Mouse (Mus musculus) neural tube, embryonic 14.5 days (tissue): ENCODE data around the gene Gm14214. TPM values are rescaled to one million over a fixed set of nuclear protein-coding genes. Genes with fewer than 3 reads are reported as not detected.

Experiments
- ATAC-seq: fragments of 200-750 bp; cut with Nextera tagmentation; 2 replicates; pipeline ENCODE4 v1.8.0; 2017; ENCODE audit warnings: low read depth, mild to moderate bottlenecking, moderate TSS enrichment, moderate library complexity
- H3K27ac ChIP-seq: fragments of 300-500 bp; sonication (generic); 2 replicates; pipeline ENCODE4 v1.5.1; 2014; ENCODE audit warnings: low read depth, mild to moderate bottlenecking, control low read depth, low read length, moderate library complexity, mixed read lengths
- H3K27me3 ChIP-seq: fragments of 300-500 bp; sonication (generic); 2 replicates; pipeline ENCODE4 v1.6.1; 2014; ENCODE audit warnings: low read length; ENCODE audit not compliant: control insufficient read depth, insufficient read depth
- H3K36me3 ChIP-seq: fragments of 300-500 bp; sonication (generic); 2 replicates; pipeline ENCODE4 v1.6.1; 2014; ENCODE audit warnings: low read length, mixed read lengths; ENCODE audit not compliant: control insufficient read depth, insufficient read depth
- H3K4me1 ChIP-seq: fragments of 300-500 bp; sonication (generic); 2 replicates; pipeline ENCODE4 v1.6.1; 2014; ENCODE audit warnings: low read length; ENCODE audit not compliant: control insufficient read depth, insufficient read depth
- H3K4me2 ChIP-seq: fragments of 300-500 bp; sonication (generic); 2 replicates; pipeline ENCODE4 v1.6.1; 2014; ENCODE audit warnings: mild to moderate bottlenecking, low read depth, low read length, control low read depth
- H3K4me3 ChIP-seq: fragments of 300-500 bp; sonication (generic); 2 replicates; pipeline ENCODE4 v1.5.1; 2014; ENCODE audit warnings: low read depth, low read length, control low read depth, mixed read lengths
- H3K9ac ChIP-seq: fragments of 300-500 bp; sonication (generic); replicated peaks from 2 replicates; pipeline ENCODE4 v1.6.1; 2014; ENCODE audit warnings: low read depth, mild to moderate bottlenecking, control low read depth, low read length, mixed read lengths
- H3K9me3 ChIP-seq: fragments of 300-500 bp; sonication (generic); 2 replicates; pipeline ENCODE4 v1.6.1; 2016; ENCODE audit warnings: low read length; ENCODE audit not compliant: control insufficient read depth
- WGBS: fragments of 180-500 bp; shearing (Covaris S2); extraction: QIAGEN DNeasy Blood & Tissue Kit; methylation state at CpG from one replicate; pipeline ENCODE4 v1.1.7; 2014; 5-methylcytosine and 5-hydroxymethylcytosine counted together
- polyA plus RNA-seq: library from polyadenylated mRNA; unstranded; fragments of >200 nt; fragmentation: Nextera tagmentation; extraction: Ambion mirVana; gene quantifications from 2 replicates; pipeline ENCODE4 v1.2.1, GENCODE M21; 2014

Gene Gm14214
- polyA plus RNA-seq, result not detected in 2 replicates

- Histone ChIP-seq H3K9ac (no peak within 1 kb of the TSS), H3K4me2 (no peak within 1 kb of the TSS), H3K36me3 (no peaks in the 10 kb centered on the region), H3K27ac (no peak within 1 kb of the TSS), H3K27me3 (no peaks in the 10 kb centered on the region), H3K4me3 (no peak within 1 kb of the TSS), H3K4me1 (no peaks in the 10 kb centered on the region), H3K9me3 (no peaks in the 10 kb centered on the region)
- ATAC-seq, result no peak
Observed at GRCm38 (mm10) chr2:154769930-154770329, at the start of gene Gm14214. Gm14214 (minus strand) TSS chr2:154770030.

- no peak for ATAC-seq
- Histone ChIP-seq H3K27ac (no peak overlapping the region), H3K27me3 (no peaks in the 10 kb centered on the region), H3K9ac (no peak overlapping the region), H3K4me2 (no peak overlapping the region), H3K9me3 (no peaks in the 10 kb centered on the region), H3K4me3 (no peak overlapping the region), H3K4me1 (peaks cover 8% of the 10 kb centered on the region), H3K36me3 (no peaks in the 10 kb centered on the region)
- WGBS, result 56% methylated on average over 1 of the region's 1 CpGs
Observed at GRCm38 (mm10) chr2:154818599-154818998, 48.8 kb upstream of the Gm14214 start.

- H3K9ac ChIP-seq, result no peak overlapping the region
Observed at GRCm38 (mm10) chr2:154817788-154818187, 48.0 kb upstream of the Gm14214 start.

GRCm38 (mm10) chr2:154817089-154817488 lies 47.3 kb upstream of the Gm14214 start:
- Histone ChIP-seq H3K9me3 (no peaks in the 10 kb centered on the region), H3K4me3 (no peak overlapping the region), H3K27ac (no peak overlapping the region; the same call in 1 of the 2 replicates), H3K4me1 (peaks cover 8% of the 10 kb centered on the region), H3K36me3 (no peaks in the 10 kb centered on the region), H3K4me2 (no peak overlapping the region), H3K9ac (no peak overlapping the region), H3K27me3 (no peaks in the 10 kb centered on the region)
- 33% methylated on average over 3 of the region's 3 CpGs for WGBS
- ATAC-seq, result peak; percentile 17; the same call in 1 of the 2 replicates

More at GRCm38 (mm10) chr2:154817788-154818187, 48.0 kb upstream of the Gm14214 start:
- no peaks in the 10 kb centered on the region for H3K27me3 ChIP-seq
- no peaks in the 10 kb centered on the region for H3K9me3 ChIP-seq
- no peak for ATAC-seq
- no peaks in the 10 kb centered on the region for H3K36me3 ChIP-seq
- WGBS, result 56% methylated on average over 1 of the region's 1 CpGs
- no peak overlapping the region for H3K4me2 ChIP-seq
- H3K4me3 ChIP-seq, result no peak overlapping the region
- H3K27ac ChIP-seq, result no peak overlapping the region
- H3K4me1 ChIP-seq, result peaks cover 8% of the 10 kb centered on the region

- H3K4me2 ChIP-seq, result no peak overlapping the region
- H3K9me3 ChIP-seq, result no peaks in the 10 kb centered on the region
- H3K27me3 ChIP-seq, result no peaks in the 10 kb centered on the region
- H3K27ac ChIP-seq, result no peak overlapping the region
- H3K9ac ChIP-seq, result no peak overlapping the region
- WGBS, result 82% methylated on average over 2 of the region's 2 CpGs
- H3K36me3 ChIP-seq, result no peaks in the 10 kb centered on the region
- H3K4me1 ChIP-seq, result peaks cover 8% of the 10 kb centered on the region
- H3K4me3 ChIP-seq, result no peak overlapping the region
- ATAC-seq, result no peak
Observed at GRCm38 (mm10) chr2:154813426-154813825, 43.6 kb upstream of the Gm14214 start.

- H3K4me3 ChIP-seq, result no peak overlapping the region
- no peaks in the 10 kb centered on the region for H3K36me3 ChIP-seq
- no peak overlapping the region for H3K9ac ChIP-seq
- no peaks in the 10 kb centered on the region for H3K27me3 ChIP-seq
- H3K27ac ChIP-seq, result no peak overlapping the region
- no peak overlapping the region for H3K4me2 ChIP-seq
- H3K9me3 ChIP-seq, result no peaks in the 10 kb centered on the region
- whole genome bisulfite sequencing, result 60% methylated on average over 1 of the region's 1 CpGs
- H3K4me1 ChIP-seq, result no peaks in the 10 kb centered on the region
- ATAC-seq, result no peak
Observed at GRCm38 (mm10) chr2:154810821-154811220, 41.0 kb upstream of the Gm14214 start.

- Histone ChIP-seq H3K9me3 (no peaks in the 10 kb centered on the region), H3K4me2 (no peak overlapping the region), H3K27ac (no peak overlapping the region), H3K4me3 (no peak overlapping the region), H3K4me1 (no peaks in the 10 kb centered on the region), H3K36me3 (no peaks in the 10 kb centered on the region), H3K9ac (no peak overlapping the region), H3K27me3 (no peaks in the 10 kb centered on the region)
- ATAC-seq, result no peak
- WGBS, result 79% methylated on average over 1 of the region's 1 CpGs
Observed at GRCm38 (mm10) chr2:154809107-154809762, 39.4 kb upstream of the Gm14214 start.

GRCm38 (mm10) chr2:154807689-154808088 lies 37.9 kb upstream of the Gm14214 start:
- Histone ChIP-seq H3K4me1 (no peaks in the 10 kb centered on the region), H3K9me3 (no peaks in the 10 kb centered on the region), H3K4me2 (no peak overlapping the region), H3K27ac (no peak overlapping the region), H3K27me3 (no peaks in the 10 kb centered on the region), H3K4me3 (no peak overlapping the region), H3K36me3 (no peaks in the 10 kb centered on the region), H3K9ac (no peak overlapping the region)
- WGBS, result 78% methylated on average over 1 of the region's 1 CpGs
- no peak for ATAC-seq

GRCm38 (mm10) chr2:154803845-154804244 lies 34.0 kb upstream of the Gm14214 start:
- no peaks in the 10 kb centered on the region for H3K4me1 ChIP-seq
- H3K9me3 ChIP-seq, result no peaks in the 10 kb centered on the region
- 62% methylated on average over 4 of the region's 4 CpGs for WGBS
- no peaks in the 10 kb centered on the region for H3K27me3 ChIP-seq
- no peaks in the 10 kb centered on the region for H3K36me3 ChIP-seq
- no peak overlapping the region for H3K9ac ChIP-seq
- H3K27ac ChIP-seq, result no peak overlapping the region
- no peak overlapping the region for H3K4me2 ChIP-seq
- ATAC-seq, result no peak
- no peak overlapping the region for H3K4me3 ChIP-seq
